Comparison of ENCODE assay signal across 8 mouse cellular contexts in genomic region chr11:3267133-3267532, GRCm38 (mm10). TPM values are rescaled to one million over a fixed set of nuclear protein-coding genes. Genes with fewer than 3 reads are reported as not detected.
A peak's percentile ranks its signal among the peaks of the same experiment; 100 is the strongest.
DNase-seq lines count a peak whose midpoint lies in the region; TF ChIP-seq lines count a peak whose summit lies in the region.

No protein-coding gene starts in this region.

- no peak for DNase-seq in heart, adult 2 months
- DNase-seq in heart, postnatal 14 days: no peak
- DNase-seq in ES-CJ7 (ENCODE audit: low read depth, low spot score) (peak; percentile 52), adipocyte (ENCODE audit: low spot score) (no peak)
- no peak for DNase-seq in hindbrain, embryonic 10.5 days (ENCODE audit: low spot score)
- no peak for DNase-seq in frontal cortex, postnatal 25 days (ENCODE audit: low spot score in 2 of 2)
- no peak for DNase-seq in frontal cortex, postnatal 14 days (ENCODE audit: low spot score in 2 of 2)

- 43% methylated on average over 7 of the region's 7 CpGs for WGBS in heart, adult 2 months
- 53% methylated on average over 7 of the region's 7 CpGs for WGBS in hindbrain, embryonic 10.5 days
- WGBS in macrophage (ENCODE audit: missing documents): 58% methylated on average over 7 of the region's 7 CpGs

- H3K79me2 ChIP-seq in heart, adult 2 months (replicated peaks; ENCODE audit: control insufficient read depth, insufficient read depth, low read length): 0 out of 2 replicates have a peak, but pooled peaks cover 3% of the 10 kb centered on the region
- peaks cover 40% of the 10 kb centered on the region for H3K79me2 ChIP-seq in macrophage (ENCODE audit: inconsistent target)

- intact Hi-C loops in heart, adult 2 months (cut with DNase I): loop anchor here (5.0 kb wide), 1 partner anchor 65 kb away; the partner anchor contains the start of gene Eif4enif1
- intact Hi-C loops in heart, postnatal 14 days (cut with DNase I): no loop called here

- TF ChIP-seq POLR2A in heart, adult 2 months (IDR thresholded peaks at IDR 0.05; ENCODE audit: insufficient read depth, low read depth, low read length): no peak

- no peak for TF ChIP-seq CTCF in heart, adult 2 months (IDR thresholded peaks at IDR 0.05)

- no peaks in the 10 kb centered on the region for H3K27me3 ChIP-seq in heart, adult 2 months (ENCODE audit: control insufficient read depth, insufficient read depth, low read length)
- no peaks in the 10 kb centered on the region for H3K27me3 ChIP-seq in hindbrain, embryonic 10.5 days (ENCODE audit: insufficient read depth, poor library complexity, severe bottlenecking)

- peaks cover 4% of the 10 kb centered on the region for H3K4me1 ChIP-seq in heart, adult 2 months (ENCODE audit: control insufficient read depth, insufficient read depth, low read length)
- peaks cover 31% of the 10 kb centered on the region for H3K4me1 ChIP-seq in hindbrain, embryonic 10.5 days (replicated peaks)

- no peak for TF ChIP-seq EP300 in heart, adult 2 months (IDR thresholded peaks at IDR 0.05; ENCODE audit: insufficient read depth, low read depth, low read length)

- no peak overlapping the region for H3K9ac ChIP-seq in heart, adult 2 months (ENCODE audit: low read depth, low read length)

- peaks cover 8% of the 10 kb centered on the region; the same call in 1 of the 2 replicates for H3K36me3 ChIP-seq in heart, adult 2 months (ENCODE audit: control insufficient read depth, insufficient read depth, low read length)
- peaks cover 23% of the 10 kb centered on the region for H3K36me3 ChIP-seq in hindbrain, embryonic 10.5 days
- peaks cover 14% of the 10 kb centered on the region for H3K36me3 ChIP-seq in macrophage (ENCODE audit: inconsistent target)

- H3K9me3 ChIP-seq in hindbrain, embryonic 10.5 days: no peaks in the 10 kb centered on the region

- H3K27ac ChIP-seq in heart, adult 2 months: peak overlapping the region; percentile 95; the same call in 1 of the 2 replicates
- peak overlapping the region; percentile 97 for H3K27ac ChIP-seq in hindbrain, embryonic 10.5 days
- no peak overlapping the region for H3K27ac ChIP-seq in macrophage

- H3K4me3 ChIP-seq in heart, adult 2 months: peak overlapping the region; percentile 89; the same call in 1 of the 2 replicates
- peak overlapping the region; percentile 93 for H3K4me3 ChIP-seq in hindbrain, embryonic 10.5 days
- peak overlapping the region; percentile 59 for H3K4me3 ChIP-seq in macrophage (ENCODE audit: inconsistent target)

RNA-seq across cellular contexts. Expression of gene Drg1, which starts 0.9 kb away (rescaled TPM):
- total RNA-seq in heart, adult 2 months (2021): 10 to 100 TPM; 59.0 to 61.7 TPM
- polyA plus RNA-seq in heart, adult 2 months (2012; rRNA removed): 19.9 and 38.5 TPM in 2 replicates
- 10 to 100 TPM; 58.5 to 63.1 TPM for total RNA-seq in heart, postnatal 14 days (2021)
- polyA plus RNA-seq in hindbrain, embryonic 10.5 days (2016; fragmentation: Nextera tagmentation; extraction: Ambion mirVana): 317 and 322 TPM in 2 replicates
- 10 to 100 TPM; 15.6 to 71.1 (median 52.5) TPM for total RNA-seq in macrophage (2018; cell fraction: chromatin; rRNA removed)
- 10 to 100 TPM; 54.2 to 80.4 (median 68.0) TPM for total RNA-seq in macrophage (2018; cell fraction: cytosol; rRNA removed)
- 10 to 100 TPM; 23.4 to 88.7 (median 45.6) TPM for total RNA-seq in macrophage (2018; cell fraction: nucleus; rRNA removed)
- 60.1 to 104 TPM (median 88.3 TPM) in 3 replicates for polyA plus RNA-seq in macrophage (2018)

RNA-seq across cellular contexts. Expression of gene Patz1, which starts 21.5 kb away (rescaled TPM):
- total RNA-seq in heart, adult 2 months (2021): 10 to 100 TPM; 19.4 to 30.8 TPM
- polyA plus RNA-seq in heart, adult 2 months (2012; rRNA removed): 16.3 and 19.9 TPM in 2 replicates
- 10 to 100 TPM; 26.6 to 30.4 TPM for total RNA-seq in heart, postnatal 14 days (2021)
- 106 and 116 TPM in 2 replicates for polyA plus RNA-seq in hindbrain, embryonic 10.5 days (2016; fragmentation: Nextera tagmentation; extraction: Ambion mirVana)
- 10 to 100 TPM in 16 of 26 experiments, 1 to 10 TPM in 10; 2.9 to 42.8 (median 13.5) TPM for total RNA-seq in macrophage (2018; cell fraction: chromatin; rRNA removed)
- 10 to 100 TPM in 14 of 26 experiments, 1 to 10 TPM in 12; 3.3 to 19.2 (median 10.3) TPM for total RNA-seq in macrophage (2018; cell fraction: cytosol; rRNA removed)
- 10 to 100 TPM in 17 of 26 experiments, 1 to 10 TPM in 9; 5.3 to 37.7 (median 14.6) TPM for total RNA-seq in macrophage (2018; cell fraction: nucleus; rRNA removed)
- polyA plus RNA-seq in macrophage (2018): 10.9 to 14.0 TPM (median 10.9 TPM) in 3 replicates
